Mouse (Mus musculus): ENCODE measurements around the gene Gm10447.

The Gm10447 gene

GRCm38 (mm10) chr11:53456474-53457371, at the start of gene Gm10447, which contains the start of gene Shroom1:
TSS of gene Gm10447 (minus strand) at chr11:53457110.
TSS of gene Shroom1 (plus strand) at chr11:53457205.
- DNase-seq (ENCODE audit: low read depth) = peak; percentile 75

- no peak for DNase-seq (ENCODE audit: low read depth)
Measured at GRCm38 (mm10) chr11:53505026-53505663, 48.2 kb upstream of the Gm10447 start.

GRCm38 (mm10) chr11:53504376-53504775, 47.5 kb upstream of the Gm10447 start:
- DNase-seq (ENCODE audit: low read depth) = no peak

- no peak for DNase-seq (ENCODE audit: low read depth)
Measured at GRCm38 (mm10) chr11:53503738-53504137, 46.8 kb upstream of the Gm10447 start.

- no peak for DNase-seq (ENCODE audit: low read depth)
Measured at GRCm38 (mm10) chr11:53502039-53502765, 45.3 kb upstream of the Gm10447 start.

GRCm38 (mm10) chr11:53500569-53500968, 43.7 kb upstream of the Gm10447 start:
- DNase-seq (ENCODE audit: low read depth) = peak; percentile 65

GRCm38 (mm10) chr11:53496946-53497345, 40.0 kb upstream of the Gm10447 start:
- no peak for DNase-seq (ENCODE audit: low read depth)

GRCm38 (mm10) chr11:53495417-53495816, 38.5 kb upstream of the Gm10447 start:
- no peak for DNase-seq (ENCODE audit: low read depth)

GRCm38 (mm10) chr11:53493243-53493955, 36.5 kb upstream of the Gm10447 start:
- DNase-seq (ENCODE audit: low read depth) = no peak

- DNase-seq (ENCODE audit: low read depth) = no peak
Measured at GRCm38 (mm10) chr11:53491954-53492401, 35.1 kb upstream of the Gm10447 start.

GRCm38 (mm10) chr11:53489421-53489820, 32.5 kb upstream of the Gm10447 start:
- no peak for DNase-seq (ENCODE audit: low read depth)

- DNase-seq (ENCODE audit: low read depth) = no peak
Measured at GRCm38 (mm10) chr11:53489007-53489406, 32.1 kb upstream of the Gm10447 start.

GRCm38 (mm10) chr11:53486822-53487594, 30.1 kb upstream of the Gm10447 start:
- no peak for DNase-seq (ENCODE audit: low read depth)

- no peak for DNase-seq (ENCODE audit: low read depth)
Measured at GRCm38 (mm10) chr11:53486351-53486750, 29.4 kb upstream of the Gm10447 start.

- DNase-seq (ENCODE audit: low read depth) = no peak
Measured at GRCm38 (mm10) chr11:53485719-53486118, 28.8 kb upstream of the Gm10447 start.

GRCm38 (mm10) chr11:53483159-53483891, 26.4 kb upstream of the Gm10447 start:
- no peak for DNase-seq (ENCODE audit: low read depth)

- no peak for DNase-seq (ENCODE audit: low read depth)
Measured at GRCm38 (mm10) chr11:53481088-53481730, 24.3 kb upstream of the Gm10447 start.

- DNase-seq (ENCODE audit: low read depth) = no peak
Measured at GRCm38 (mm10) chr11:53479783-53480301, 22.9 kb upstream of the Gm10447 start, which contains the start of the genes Gm9945 and Sowaha. TSS of gene Gm9945 (plus strand) at chr11:53480166. TSS of gene Sowaha (minus strand) at chr11:53480274.

GRCm38 (mm10) chr11:53479171-53479782, 22.4 kb upstream of the Gm10447 start:
- no peak for DNase-seq (ENCODE audit: low read depth)

Data from NIH3T3 (cell line).